Mouse (Mus musculus): ENCODE measurements around the gene Rnf212b. TPM values are rescaled to one million over a fixed set of nuclear protein-coding genes. Genes with fewer than 3 reads are reported as not detected.

The Rnf212b gene
- polyA plus RNA-seq, 1 experiment = not detected

DNA sequence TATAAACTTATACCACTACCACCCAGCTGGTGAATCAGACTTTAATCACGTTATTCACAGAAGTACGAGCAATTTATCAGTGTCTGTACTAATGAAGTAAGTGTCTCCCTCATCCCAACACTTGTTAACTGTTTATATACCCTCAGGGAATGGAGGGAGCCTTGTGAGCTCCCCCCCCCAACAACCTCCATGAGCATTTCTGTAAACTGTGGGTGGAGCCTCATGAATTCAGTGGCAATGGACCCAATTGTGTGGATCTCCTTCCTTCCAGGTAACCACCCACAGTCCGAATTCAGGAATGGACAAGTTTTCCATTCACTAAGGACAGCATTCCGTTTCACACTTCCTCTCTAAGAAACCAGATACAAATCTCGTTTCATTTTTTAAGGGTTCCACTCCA, 51.7 kb downstream of the Rnf212b start:
- WGBS = 72% methylated on average over 5 of the region's 5 CpGs
- DNase-seq (ENCODE audit: low read depth, low spot score) = no peak

DNA sequence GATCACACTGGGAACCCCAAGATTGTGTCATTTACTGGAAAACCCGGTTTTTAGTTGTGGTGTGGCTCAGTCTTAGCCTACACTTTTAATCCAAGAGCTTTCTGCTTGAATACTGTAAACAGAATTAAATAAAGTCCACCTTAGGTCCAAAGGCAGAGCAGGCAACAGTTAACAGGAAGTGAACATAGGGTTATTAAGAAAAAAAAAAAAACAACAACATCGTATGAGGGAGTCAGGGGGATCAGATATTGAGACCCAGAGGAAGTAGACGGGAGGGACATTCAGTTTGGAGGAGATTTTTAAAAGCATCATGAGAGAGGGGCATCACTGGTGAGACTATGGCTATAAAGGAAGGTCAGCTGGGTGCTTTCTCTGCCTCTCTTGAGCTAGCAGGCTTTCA, 52.3 kb downstream of the Rnf212b start:
- DNase-seq (ENCODE audit: low read depth, low spot score) = no peak
- WGBS = 41% methylated on average over 3 of the region's 3 CpGs

DNA sequence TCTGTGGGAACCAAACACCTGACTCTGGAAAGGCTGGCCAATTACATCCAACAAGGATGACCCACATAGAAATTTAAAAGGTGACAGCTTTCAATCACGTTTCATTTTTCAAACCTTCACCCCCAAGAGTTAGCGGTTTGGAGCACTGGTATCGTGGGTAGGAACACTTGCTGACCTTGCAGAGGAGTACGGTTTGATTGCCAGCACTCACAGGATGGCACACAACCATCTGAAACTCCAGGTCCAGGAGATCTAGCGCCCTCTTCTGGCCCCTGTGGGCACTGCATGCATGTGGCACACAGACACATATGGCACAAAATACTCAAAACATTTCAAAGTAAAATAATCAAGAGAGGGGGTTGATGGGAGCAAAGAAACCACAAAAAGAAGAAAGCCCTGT, 53.0 kb downstream of the Rnf212b start:
- 55% methylated on average over 5 of the region's 5 CpGs for WGBS
- DNase-seq (ENCODE audit: low read depth, low spot score) = no peak

DNA sequence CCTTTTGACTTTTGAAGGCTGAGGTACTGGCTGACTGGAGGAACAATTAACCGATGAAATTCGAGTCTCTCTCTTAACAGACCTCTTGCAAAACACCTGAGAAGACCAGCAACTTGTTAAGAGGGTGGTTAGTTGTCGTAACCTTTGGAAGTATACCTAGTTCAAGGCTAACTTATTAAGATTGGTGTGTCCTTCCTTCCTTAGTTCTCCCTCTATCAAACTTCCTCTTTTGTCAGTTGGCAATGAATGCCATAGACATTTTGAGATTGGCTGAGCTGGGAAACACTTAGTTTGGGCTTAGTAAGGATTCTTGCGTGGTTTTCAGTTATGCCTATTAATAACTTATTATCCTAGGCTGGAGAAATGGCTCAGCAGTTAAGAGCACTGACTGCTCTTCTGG, 54.1 kb downstream of the Rnf212b start:
- WGBS = 83% methylated on average over 4 of the region's 4 CpGs
- DNase-seq (ENCODE audit: low read depth, low spot score) = no peak

DNA sequence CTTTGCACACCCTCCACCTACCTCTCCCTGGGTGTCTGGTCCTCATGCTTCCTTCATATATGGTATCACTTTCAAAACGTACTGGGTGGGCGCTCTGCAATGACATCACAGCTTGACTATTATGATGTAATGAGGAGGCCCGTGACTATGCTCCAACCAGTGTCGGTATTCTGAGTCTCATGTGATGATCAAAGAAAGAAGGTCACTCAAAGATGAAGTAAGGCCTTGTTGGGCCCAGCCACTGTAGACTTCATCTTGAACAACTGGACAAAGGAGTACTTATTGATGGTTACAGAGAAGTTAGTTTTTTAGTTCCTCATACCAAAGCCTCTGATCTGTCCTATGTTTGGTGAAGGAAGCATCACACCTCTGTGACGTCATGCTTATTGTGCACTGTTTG, 56.9 kb downstream of the Rnf212b start, which contains the start of gene Homez:
Homez (minus strand) TSS at position 101 of the 400 bp plus-strand sequence.
- DNase-seq (ENCODE audit: low read depth, low spot score) = no peak
- WGBS = 94% methylated on average over 5 of the region's 5 CpGs

DNA sequence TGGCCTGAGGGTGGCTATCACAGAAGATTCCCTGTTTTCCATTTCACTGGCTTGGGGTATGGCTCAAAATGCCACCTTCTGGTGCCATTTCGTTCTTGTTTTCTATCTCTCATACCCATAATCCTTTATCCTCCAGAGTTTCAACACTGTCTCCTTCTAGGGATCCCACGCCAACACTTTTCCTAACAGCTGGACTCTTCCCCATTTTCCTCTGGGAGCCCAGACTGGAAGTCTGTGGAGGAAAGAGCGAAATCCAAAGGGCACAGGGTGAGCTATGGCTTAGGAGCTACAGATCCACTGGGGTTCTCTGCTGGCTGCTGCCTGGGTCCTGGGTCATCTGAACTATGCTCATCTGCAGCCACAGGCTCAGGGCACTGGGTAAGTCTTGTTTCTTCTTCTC, 60.2 kb downstream of the Rnf212b start:
- no peak for DNase-seq (ENCODE audit: low read depth, low spot score)
- 89% methylated on average over 3 of the region's 3 CpGs for WGBS

DNA sequence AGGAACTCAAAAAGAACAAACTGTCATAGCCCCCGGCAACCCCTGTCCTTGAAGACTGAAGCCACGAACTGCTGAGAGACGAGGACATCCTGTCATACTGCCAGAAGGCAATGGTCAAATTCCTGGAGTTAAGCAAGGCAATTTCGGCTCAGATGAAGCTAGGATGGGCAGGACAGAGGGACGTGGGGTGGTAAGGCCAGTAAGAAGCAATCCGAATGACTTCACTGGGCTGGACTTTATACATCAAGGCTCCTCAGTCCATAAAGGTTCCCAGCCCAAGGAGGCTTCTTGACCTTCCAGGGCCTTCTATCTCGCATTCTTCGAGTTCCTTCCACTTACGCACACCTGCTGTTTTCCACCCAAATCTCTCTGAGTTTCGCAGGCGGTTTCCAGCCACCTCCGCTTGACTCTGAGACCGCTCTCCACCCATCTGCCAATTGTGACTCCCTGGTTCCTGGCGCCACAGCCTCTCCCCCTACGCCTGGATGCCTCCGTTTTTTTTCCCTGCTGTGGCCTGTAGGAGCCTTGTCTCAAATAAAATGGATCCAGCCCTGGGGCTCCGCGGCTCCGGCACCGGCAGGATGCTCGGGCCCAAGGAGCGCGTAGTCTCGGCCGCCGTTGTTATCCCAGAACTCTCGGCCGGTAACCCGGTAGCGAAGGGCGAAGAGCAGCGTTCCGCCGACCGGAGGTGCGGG, 62.0 kb downstream of the Rnf212b start:
- no peak for DNase-seq (ENCODE audit: low read depth, low spot score)
- WGBS = 5% methylated on average over 36 of the region's 36 CpGs

DNA sequence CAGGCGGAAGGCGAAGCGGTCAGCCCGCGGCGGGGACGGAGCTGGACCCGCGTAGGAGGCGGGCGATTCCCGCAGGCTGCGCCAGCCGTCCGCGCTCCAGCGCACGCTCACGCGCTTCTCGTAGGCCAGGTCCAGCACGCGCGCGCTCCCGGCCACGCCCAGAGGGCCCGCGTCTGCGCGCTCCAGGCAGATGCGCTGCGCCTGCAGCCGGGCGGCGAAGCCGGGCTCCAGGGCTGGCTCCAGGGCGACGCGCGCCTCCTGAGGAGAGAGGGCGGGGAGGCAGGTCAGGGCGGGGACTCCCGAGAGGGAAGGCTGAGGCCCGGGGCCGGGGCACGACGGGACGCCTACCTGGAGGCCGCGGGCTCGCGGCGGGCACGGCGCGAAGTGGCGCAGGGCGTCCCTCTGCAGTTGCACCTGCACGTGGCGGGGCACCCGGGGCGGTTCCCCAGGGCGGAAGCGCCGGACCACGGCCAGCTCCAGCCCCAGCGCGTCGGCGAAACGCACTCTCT, 62.7 kb downstream of the Rnf212b start:
- DNase-seq (ENCODE audit: low read depth, low spot score) = no peak
- WGBS = under 1% methylated on average over 71 of the region's 72 CpGs

DNA sequence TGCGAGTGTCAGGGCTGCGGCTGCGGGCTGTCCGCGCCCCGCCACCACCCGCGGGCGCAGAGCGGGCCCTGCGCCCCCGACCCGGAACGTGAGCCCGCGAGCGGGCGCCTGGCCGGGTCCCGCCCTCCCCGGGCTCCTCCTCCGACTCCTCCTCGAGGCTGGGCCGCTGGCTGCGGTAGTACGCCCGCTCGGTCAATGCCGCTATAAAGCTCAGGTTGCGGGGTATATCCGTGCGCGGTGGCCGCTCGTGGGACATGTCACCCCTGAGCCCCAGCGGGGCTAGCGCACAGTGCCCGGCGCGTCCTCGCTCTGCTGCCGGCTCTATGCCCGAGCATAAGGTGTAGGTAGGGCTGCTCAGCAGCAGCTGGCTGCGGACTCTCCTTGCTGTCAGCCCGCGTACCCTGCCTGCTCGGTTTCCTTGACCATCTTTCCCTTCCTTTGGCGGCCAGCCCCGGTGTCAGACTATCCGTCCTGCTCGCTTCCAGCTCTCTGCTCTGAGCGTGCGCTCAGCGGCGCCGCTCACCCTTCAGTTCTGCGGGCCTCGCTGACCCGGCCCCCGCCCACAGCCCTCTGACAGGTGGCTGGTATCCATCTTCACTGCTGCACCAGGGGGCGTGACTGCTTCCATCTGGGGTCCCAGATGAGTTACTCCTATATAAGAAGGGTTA, 63.2 kb downstream of the Rnf212b start, which contains the start of gene Ppp1r3e:
Ppp1r3e (minus strand) TSS at position 503 of the 668 bp plus-strand sequence.
- DNase-seq (ENCODE audit: low read depth, low spot score) = no peak
- 1% methylated on average over 61 of the region's 61 CpGs for WGBS

DNA sequence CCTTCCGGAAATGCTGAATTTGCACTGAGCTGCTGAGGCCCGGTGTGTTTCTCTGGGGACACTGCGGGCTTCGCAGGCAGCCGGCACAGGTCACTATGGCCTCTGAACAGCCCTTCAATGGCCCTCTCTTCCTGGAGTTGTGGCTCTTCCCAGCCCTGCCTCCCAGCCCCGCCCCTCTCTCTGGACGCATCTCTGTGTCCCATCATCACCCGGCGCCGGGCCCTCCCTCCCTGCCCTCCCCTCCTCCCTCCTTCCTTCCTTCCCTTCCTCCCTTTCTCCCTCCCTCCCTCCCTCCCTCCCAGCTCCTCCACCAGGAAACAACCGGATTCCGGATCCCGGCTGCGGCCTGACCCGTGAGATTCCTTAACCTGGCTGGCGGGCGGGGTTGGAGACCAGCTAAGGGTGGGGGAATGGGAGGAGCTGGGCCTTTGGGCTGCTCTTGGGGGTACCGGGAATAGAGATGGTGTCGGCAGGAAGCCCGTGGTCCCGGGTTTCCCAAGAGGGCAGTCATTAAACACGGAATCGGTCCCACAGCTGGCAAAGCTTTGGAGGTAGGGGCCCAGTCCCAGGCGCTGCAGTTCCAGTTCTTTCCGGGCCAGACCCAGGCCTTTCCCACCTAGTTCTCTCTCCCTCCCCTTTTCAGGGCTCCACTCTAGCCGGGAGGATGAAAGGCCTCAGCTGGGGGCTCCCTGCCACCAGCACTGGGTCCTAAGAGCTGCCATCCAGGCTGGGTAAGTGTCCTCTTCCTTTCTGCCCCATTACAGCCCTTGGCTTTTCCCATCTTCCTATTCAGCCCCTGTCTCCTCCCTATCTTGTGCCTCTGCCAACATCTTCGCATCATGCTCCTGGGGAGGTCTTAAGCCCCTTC, 69.4 kb downstream of the Rnf212b start, which contains the start of the genes Bcl2l2 and Gm20521:
Bcl2l2 (plus strand) TSS at position 224 of the 868 bp plus-strand sequence.
Gm20521 (plus strand) TSS at position 288 of the 868 bp plus-strand sequence.
- WGBS = under 1% methylated on average over 27 of the region's 27 CpGs
- peak; percentile 67 for DNase-seq (ENCODE audit: low read depth, low spot score)

DNA sequence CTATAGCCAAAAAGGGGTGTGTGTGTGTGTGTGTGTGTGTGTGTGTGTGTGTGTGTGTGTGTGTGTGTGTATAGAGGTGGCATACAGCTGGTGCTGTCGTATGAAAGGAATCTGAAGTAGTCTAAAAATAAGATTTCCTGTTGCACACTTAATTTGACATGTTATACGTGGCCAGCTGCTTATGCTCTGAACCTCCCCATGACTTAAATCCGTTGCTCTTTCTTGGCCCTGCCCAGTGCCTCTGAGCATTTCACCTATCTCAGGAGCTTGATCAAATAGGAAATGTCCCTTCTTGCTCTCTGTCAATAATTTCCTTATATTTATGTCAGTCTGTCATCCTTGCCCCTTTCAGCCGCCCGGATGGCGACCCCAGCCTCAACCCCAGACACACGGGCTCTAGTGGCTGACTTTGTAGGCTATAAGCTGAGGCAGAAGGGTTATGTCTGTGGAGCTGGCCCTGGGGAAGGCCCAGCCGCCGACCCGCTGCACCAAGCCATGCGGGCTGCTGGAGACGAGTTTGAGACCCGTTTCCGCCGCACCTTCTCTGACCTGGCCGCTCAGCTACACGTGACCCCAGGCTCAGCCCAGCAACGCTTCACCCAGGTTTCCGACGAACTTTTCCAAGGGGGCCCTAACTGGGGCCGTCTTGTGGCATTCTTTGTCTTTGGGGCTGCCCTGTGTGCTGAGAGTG, 70.2 kb downstream of the Rnf212b start:
- WGBS = 16% methylated on average over 21 of the region's 21 CpGs
- no peak for DNase-seq (ENCODE audit: low read depth, low spot score)

DNA sequence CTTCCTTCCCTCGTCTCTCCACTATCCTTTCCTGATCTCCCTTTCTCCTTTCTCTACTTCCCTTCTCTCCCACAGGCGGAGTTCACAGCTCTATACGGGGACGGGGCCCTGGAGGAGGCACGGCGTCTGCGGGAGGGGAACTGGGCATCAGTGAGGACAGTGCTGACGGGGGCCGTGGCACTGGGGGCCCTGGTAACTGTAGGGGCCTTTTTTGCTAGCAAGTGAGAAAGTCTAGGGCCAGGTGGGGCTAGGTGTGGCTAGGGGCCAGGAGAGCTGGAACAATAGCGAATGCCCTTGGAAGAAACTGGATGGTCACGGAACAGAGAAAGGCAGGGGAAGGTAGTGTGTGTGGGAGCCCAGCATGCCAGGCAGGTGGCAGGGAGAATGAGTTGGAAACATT, 71.4 kb downstream of the Rnf212b start:
- WGBS = 85% methylated on average over 11 of the region's 11 CpGs
- no peak for DNase-seq (ENCODE audit: low read depth, low spot score)

DNA sequence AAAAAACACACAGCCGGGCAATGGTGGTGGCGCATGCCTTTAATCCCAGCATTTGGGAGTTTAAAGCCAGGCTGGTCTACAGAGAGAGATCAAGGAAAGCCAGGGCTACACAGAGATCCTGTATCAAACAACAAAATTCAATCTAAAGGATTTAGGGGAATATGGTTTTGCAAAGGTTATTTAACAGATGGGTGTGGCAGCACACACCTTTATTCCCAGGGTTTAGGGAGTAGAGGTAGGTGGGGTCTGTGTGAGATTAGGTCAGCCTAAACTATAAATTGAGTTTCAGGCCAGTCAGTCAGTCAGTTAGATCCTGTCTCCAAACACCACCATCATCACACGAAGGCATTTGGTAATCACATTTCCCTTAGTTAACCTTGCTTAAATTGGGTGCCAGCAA, 78.3 kb downstream of the Rnf212b start, which contains the start of gene Pabpn1:
Pabpn1 (plus strand) TSS at position 301 of the 400 bp plus-strand sequence.
- 93% methylated on average over 3 of the region's 3 CpGs for WGBS
- DNase-seq (ENCODE audit: low read depth, low spot score) = no peak

DNA sequence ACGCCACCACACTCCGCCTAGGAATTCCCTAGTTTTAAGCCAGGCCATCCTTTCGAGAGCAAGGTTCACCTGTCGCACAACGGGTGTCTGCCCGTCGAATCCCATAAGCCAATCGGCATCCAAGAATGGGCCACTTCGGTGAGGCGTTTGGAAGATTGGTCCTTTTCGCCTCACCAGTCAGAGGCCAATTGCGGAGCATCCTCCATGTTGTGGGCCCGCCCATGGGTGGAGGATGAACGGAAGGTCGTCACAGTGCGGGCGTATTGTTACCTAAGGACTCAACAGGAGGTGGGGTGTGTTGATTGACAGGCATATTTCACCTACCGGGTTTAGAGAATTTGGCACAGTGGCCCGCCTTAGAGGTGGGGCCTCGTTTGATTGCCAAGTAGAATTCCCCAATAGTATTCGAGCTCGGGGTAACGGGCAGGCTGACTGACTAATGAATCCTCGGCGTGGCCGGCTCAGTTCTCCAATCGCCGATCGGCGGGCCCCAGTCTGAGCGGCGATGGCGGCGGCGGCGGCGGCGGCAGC, 79.8 kb downstream of the Rnf212b start:
- under 1% methylated on average over 38 of the region's 38 CpGs for WGBS
- DNase-seq (ENCODE audit: low read depth, low spot score) = peak; percentile 99

DNA sequence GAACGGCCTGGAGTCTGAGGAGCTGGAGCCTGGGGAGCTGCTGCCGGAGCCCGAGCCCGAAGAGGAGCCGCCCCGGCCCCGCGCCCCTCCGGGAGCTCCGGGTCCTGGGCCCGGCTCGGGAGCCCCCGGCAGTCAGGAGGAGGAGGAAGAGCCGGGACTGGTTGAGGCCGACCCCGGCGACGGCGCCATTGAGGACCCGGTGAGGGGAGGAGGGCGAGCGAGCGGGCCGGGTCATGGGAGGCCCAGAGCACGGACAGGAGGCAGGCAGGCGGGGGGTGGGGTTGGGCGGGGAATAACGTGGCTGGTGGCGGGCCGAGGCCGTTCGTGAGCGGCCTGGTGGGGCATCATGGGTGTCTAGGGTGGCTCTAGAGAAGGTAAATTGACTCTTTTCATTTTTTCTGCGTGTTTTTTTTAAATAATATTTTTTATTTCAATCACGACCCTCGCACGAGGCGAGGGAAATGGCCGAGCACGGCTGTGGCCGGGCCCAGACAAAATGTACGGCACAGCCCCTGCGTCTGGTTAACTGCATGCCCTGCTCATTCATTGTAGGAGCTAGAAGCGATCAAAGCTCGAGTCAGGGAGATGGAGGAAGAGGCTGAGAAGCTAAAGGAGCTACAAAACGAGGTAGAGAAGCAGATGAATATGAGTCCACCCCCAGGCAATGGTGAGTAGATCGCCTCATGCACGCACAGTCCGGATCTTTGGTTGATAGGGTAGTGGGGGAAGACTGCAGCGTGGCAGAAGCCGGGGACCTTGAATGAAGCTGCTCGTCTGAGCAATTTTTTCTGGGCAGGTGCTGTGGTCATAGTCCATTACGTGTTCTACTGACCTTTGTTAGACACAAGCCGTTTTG, 80.6 kb downstream of the Rnf212b start:
- under 1% methylated on average over 54 of the region's 54 CpGs for WGBS
- DNase-seq (ENCODE audit: low read depth, low spot score) = no peak

DNA sequence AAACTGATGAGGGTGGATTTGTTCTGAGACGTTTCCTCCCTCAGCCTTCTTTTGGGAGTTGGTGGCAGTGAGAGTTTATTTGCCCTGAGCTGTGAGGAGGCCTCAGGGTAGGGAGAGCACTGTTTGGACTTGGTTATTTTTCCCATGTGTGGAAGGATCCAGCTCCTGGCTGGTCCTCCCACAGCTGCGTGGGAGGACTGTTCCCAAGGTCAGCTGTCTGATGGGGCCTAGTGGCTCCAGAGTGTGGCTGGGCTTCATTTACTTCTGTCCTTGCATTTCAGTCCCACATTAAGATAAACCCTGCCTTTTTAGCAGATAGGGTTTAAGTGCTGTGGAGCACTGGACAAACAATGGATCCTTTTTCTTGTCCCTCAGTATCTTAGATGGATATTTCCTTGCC, 83.5 kb downstream of the Rnf212b start:
- 42% methylated on average over 2 of the region's 2 CpGs for WGBS
- DNase-seq (ENCODE audit: low read depth, low spot score) = no peak

DNA sequence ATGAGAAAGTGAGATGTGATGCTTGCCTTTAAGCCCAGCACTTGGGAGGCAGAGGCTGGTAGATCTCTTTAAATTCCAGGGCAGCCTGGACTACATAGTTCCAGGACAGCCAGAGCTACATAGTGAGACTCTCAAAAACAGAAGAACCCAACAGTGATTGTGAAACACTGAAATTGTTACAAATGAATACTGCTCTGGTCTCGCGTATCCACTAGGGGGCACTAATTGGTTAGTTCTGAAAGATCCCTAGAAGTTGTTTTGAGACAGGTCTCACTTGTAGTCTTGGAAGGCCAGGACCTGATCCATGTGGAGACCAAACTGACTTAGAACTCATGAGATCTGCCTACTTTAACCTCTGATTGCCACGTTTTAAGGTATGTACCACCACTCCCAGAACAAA, 86.4 kb downstream of the Rnf212b start:
- DNase-seq (ENCODE audit: low read depth, low spot score) = no peak
- under 1% methylated on average over 3 of the region's 3 CpGs for WGBS

DNA sequence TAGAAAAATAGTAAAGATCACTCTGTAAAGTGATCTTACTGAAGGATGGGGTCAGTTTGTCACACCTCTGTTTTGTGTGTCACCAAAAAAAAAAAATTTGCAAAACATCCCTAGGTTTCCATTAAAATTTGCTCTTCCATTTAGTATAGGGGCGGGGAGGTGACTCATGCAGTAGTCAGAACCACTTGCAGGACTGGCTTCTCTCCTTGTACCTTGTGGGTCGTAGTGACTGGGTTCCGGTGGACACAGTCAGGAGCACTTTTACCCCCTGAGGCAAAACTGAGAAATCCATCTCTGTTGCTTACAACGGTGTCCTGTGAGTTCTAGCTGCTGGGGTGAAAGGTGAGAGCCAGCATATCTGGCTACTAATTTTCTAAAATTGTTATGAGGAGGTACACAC, 89.7 kb downstream of the Rnf212b start:
- DNase-seq (ENCODE audit: low read depth, low spot score) = no peak

More for the DNA sequence above, 89.7 kb downstream of the Rnf212b start:
- 75% methylated on average over 4 of the region's 4 CpGs for WGBS

Data from large intestine, adult 2 months (tissue).